Mouse (Mus musculus) ES-E14 (cell line): ENCODE data around the gene Ttll5. TPM values are rescaled to one million over a fixed set of nuclear protein-coding genes. Genes with fewer than 3 reads are reported as not detected.

Source experiments
- DNase-seq: peaks from one replicate; pipeline ENCODE4 v3.0.0-alpha.2; 2013; ENCODE audit warnings: low read depth, low spot score
- H3K27ac ChIP-seq: 2 replicates; pipeline ENCODE4 v1.5.1; 2012; ENCODE audit warnings: low read depth, mild to moderate bottlenecking, low read length, moderate library complexity, mixed read lengths; ENCODE audit not compliant: poor library complexity, insufficient read depth, severe bottlenecking
- H3K36me3 ChIP-seq: 2 replicates; pipeline ENCODE4 v1.6.1; 2012; ENCODE audit warnings: mild to moderate bottlenecking, low read length, moderate library complexity, mixed read lengths; ENCODE audit not compliant: control insufficient read depth, poor library complexity, insufficient read depth, severe bottlenecking
- H3K4me1 ChIP-seq, 2 experiments: fragments of 150-350 bp in 1 of 2; sonication (generic) in 1 of 2; 2 replicates each; pipeline ENCODE4 v1.6.1; 2012; ENCODE audit warnings: low read length in 2 of 2, mild to moderate bottlenecking in 1 of 2, mixed read lengths in 1 of 2; ENCODE audit not compliant: control insufficient read depth in 2 of 2, insufficient read depth in 2 of 2, poor library complexity in 1 of 2
- H3K4me3 ChIP-seq, 2 experiments: fragments of 150-350 bp in 1 of 2; sonication (generic) in 1 of 2; 2 replicates each; pipeline ENCODE4 v1.5.1; 2012; ENCODE audit warnings: low read length in 2 of 2, low read depth in 1 of 2, mild to moderate bottlenecking in 1 of 2, mixed read lengths in 1 of 2; ENCODE audit not compliant: insufficient read depth in 1 of 2, poor library complexity in 1 of 2, severe bottlenecking in 1 of 2
- H3K9ac ChIP-seq: 2 replicates; pipeline ENCODE4 v1.6.1; 2012; ENCODE audit warnings: low read depth, mild to moderate bottlenecking, low read length, mixed read lengths; ENCODE audit not compliant: poor library complexity, insufficient read depth, severe bottlenecking
- H3K9me3 ChIP-seq: fragments of 150-350 bp; sonication (generic); 2 replicates; pipeline ENCODE4 v1.6.1; 2012; ENCODE audit warnings: low read depth, mild to moderate bottlenecking, low read length; ENCODE audit not compliant: control insufficient read depth, insufficient read depth
- CHD2 ChIP-seq: IDR thresholded peaks from 2 replicates; pipeline ENCODE4 v1.6.1; 2014; ENCODE audit warnings: mild to moderate bottlenecking, low read depth, low read length, inconsistent platforms
- HCFC1 ChIP-seq: IDR thresholded peaks from 2 replicates; pipeline ENCODE4 v1.6.1; 2012; ENCODE audit warnings: low read length, inconsistent platforms, borderline replicate concordance; ENCODE audit not compliant: insufficient read depth
- MAFK ChIP-seq: IDR thresholded peaks from 2 replicates; pipeline ENCODE4 v1.6.1; 2014; ENCODE audit warnings: mild to moderate bottlenecking, low read depth, low read length, inconsistent platforms; ENCODE audit not compliant: insufficient read depth
- ZC3H11A ChIP-seq: IDR thresholded peaks from 2 replicates; pipeline ENCODE4 v1.6.1; 2012; ENCODE audit warnings: low read depth, mild to moderate bottlenecking, inconsistent platforms, low read length, borderline replicate concordance
- ZNF384 ChIP-seq: IDR thresholded peaks from 2 replicates; pipeline ENCODE4 v1.6.1; 2012; ENCODE audit warnings: low read depth, low read length, inconsistent platforms
- in situ Hi-C, 2 experiments: fragments of 600-800 bp; cut with MboI; formaldehyde crosslinking; loops; one replicate each; pipeline ENCODE4 v1.15.1; 2025; ENCODE audit warnings: low sequenced_read_pairs in 2 of 2, inconsistent platforms in 1 of 2; ENCODE audit not compliant: unreplicated experiment in 2 of 2
- total RNA-seq: library from RNA; depleted of rRNA; stranded (reverse); fragments of 300-350 nt; gene quantifications from 2 replicates; pipeline ENCODE4 v1.2.3, GENCODE M21; 2012

Gene Ttll5
- total RNA-seq, 1 experiment, result 18.6 TPM

GRCm38 (mm10) chr12:86001120-86001655 is 176.7 kb downstream of the Ttll5 start:
- Histone ChIP-seq H3K9me3 (no peaks in the 10 kb centered on the region), H3K4me1 (no peaks in the 10 kb centered on the region), H3K27ac (no peak overlapping the region), H3K9ac (no peak overlapping the region), H3K4me3 (no peak overlapping the region), H3K36me3 (no peaks in the 10 kb centered on the region)
- no peak for DNase-seq
- TF ChIP-seq HCFC1 (no peak), ZNF384 (no peak), CHD2 (no peak), MAFK (no peak), ZC3H11A (no peak)
- in situ Hi-C loops, result no loop called here

GRCm38 (mm10) chr12:86004627-86005026 is 180.2 kb downstream of the Ttll5 start:
- Histone ChIP-seq H3K4me1 (no peaks in the 10 kb centered on the region), H3K4me3 (no peak overlapping the region)

GRCm38 (mm10) chr12:86007377-86007776 is 182.9 kb downstream of the Ttll5 start:
- Histone ChIP-seq H3K9me3 (no peaks in the 10 kb centered on the region), H3K36me3 (no peaks in the 10 kb centered on the region), H3K4me3 (no peak overlapping the region), H3K9ac (no peak overlapping the region), H3K27ac (no peak overlapping the region), H3K4me1 (no peaks in the 10 kb centered on the region)
- in situ Hi-C loops, result no loop called here
- TF ChIP-seq HCFC1 (no peak), ZNF384 (no peak), ZC3H11A (no peak)
- DNase-seq, result no peak

More at GRCm38 (mm10) chr12:86004627-86005026, 180.2 kb downstream of the Ttll5 start:
- Histone ChIP-seq H3K9me3 (no peaks in the 10 kb centered on the region), H3K36me3 (no peaks in the 10 kb centered on the region), H3K27ac (no peak overlapping the region), H3K9ac (no peak overlapping the region)
- DNase-seq, result no peak
- in situ Hi-C loops, result no loop called here
- TF ChIP-seq CHD2 (no peak), ZC3H11A (no peak)

- no peak for TF ChIP-seq ZNF384
- no peak for TF ChIP-seq ZC3H11A
- TF ChIP-seq CHD2, result no peak
- no peak for TF ChIP-seq MAFK
- no peak for TF ChIP-seq HCFC1
- Histone ChIP-seq H3K36me3 (peaks cover 2% of the 10 kb centered on the region; the same call in 1 of the 2 replicates), H3K27ac (no peak overlapping the region), H3K4me1 (no peaks in the 10 kb centered on the region), H3K9me3 (no peaks in the 10 kb centered on the region), H3K9ac (no peak overlapping the region), H3K4me3 (no peak overlapping the region)
- in situ Hi-C loops, result no loop called here
- DNase-seq, result no peak
These were observed 186.2 kb downstream of the Ttll5 start for GRCm38 (mm10) chr12:86010656-86011055.

- in situ Hi-C loops, result no loop called here
- DNase-seq, result no peak
- Histone ChIP-seq H3K9me3 (no peaks in the 10 kb centered on the region), H3K4me1 (no peaks in the 10 kb centered on the region), H3K4me3 (no peak overlapping the region), H3K27ac (no peak overlapping the region), H3K9ac (no peak overlapping the region), H3K36me3 (peaks cover 2% of the 10 kb centered on the region; the same call in 1 of the 2 replicates)
- TF ChIP-seq ZNF384, result no peak
- no peak for TF ChIP-seq MAFK
- no peak for TF ChIP-seq CHD2
- TF ChIP-seq ZC3H11A, result no peak
- TF ChIP-seq HCFC1, result no peak
These were observed 187.7 kb downstream of the Ttll5 start for GRCm38 (mm10) chr12:86012195-86012594.
